Mouse (Mus musculus): Measurements from ENCODE around the gene Fnbp1l. TPM values are rescaled to one million over a fixed set of nuclear protein-coding genes. Genes with fewer than 3 reads are reported as not detected.

Fnbp1l gene
- total and polyA plus RNA-seq, 2 experiments from 2014 or later: 135 to 209 TPM

GRCm38 (mm10) chr3:122517726-122518125 lies 101.8 kb downstream of the Fnbp1l start:
- H3K27ac ChIP-seq (ENCODE audit: low read depth, low read length): peak overlapping the region; percentile 18; the same call in 1 of the 2 replicates
- TF ChIP-seq CTCF (IDR thresholded peaks at IDR 0.05): no peak
- no peak overlapping the region for H3K9ac ChIP-seq (replicated peaks; ENCODE audit: low read length, poor library complexity, severe bottlenecking)
- ATAC-seq (ENCODE audit: low FRiP score) (no peak), DNase-seq (ENCODE audit: low spot score) (peak; percentile 52)
- H3K27me3 ChIP-seq (ENCODE audit: insufficient read depth, low read length): no peaks in the 10 kb centered on the region
- no peak overlapping the region for H3K4me2 ChIP-seq (ENCODE audit: low read depth, low read length, poor library complexity, severe bottlenecking)
- no peaks in the 10 kb centered on the region for H3K9me3 ChIP-seq (ENCODE audit: low read length)
- WGBS: 58% methylated on average over 4 of the region's 4 CpGs
- peaks cover 19% of the 10 kb centered on the region for H3K4me1 ChIP-seq (ENCODE audit: insufficient read depth, low read length)
- no peak overlapping the region for H3K4me3 ChIP-seq (ENCODE audit: low read depth, low read length)
- H3K36me3 ChIP-seq (ENCODE audit: insufficient read depth, low read length): no peaks in the 10 kb centered on the region

GRCm38 (mm10) chr3:122516327-122516695 lies 103.2 kb downstream of the Fnbp1l start:
- no peak for TF ChIP-seq CTCF (IDR thresholded peaks at IDR 0.05)
- Histone ChIP-seq H3K36me3 (ENCODE audit: insufficient read depth, low read length) (no peaks in the 10 kb centered on the region), H3K9ac (replicated peaks; ENCODE audit: low read length, poor library complexity, severe bottlenecking) (no peak overlapping the region), H3K4me1 (ENCODE audit: insufficient read depth, low read length) (peaks cover 19% of the 10 kb centered on the region), H3K4me3 (ENCODE audit: low read depth, low read length) (no peak overlapping the region), H3K27me3 (ENCODE audit: insufficient read depth, low read length) (no peaks in the 10 kb centered on the region), H3K9me3 (ENCODE audit: low read length) (no peaks in the 10 kb centered on the region), H3K27ac (ENCODE audit: low read depth, low read length) (no peak overlapping the region), H3K4me2 (ENCODE audit: low read depth, low read length, poor library complexity, severe bottlenecking) (no peak overlapping the region)
- no peak for ATAC-seq (ENCODE audit: low FRiP score)
- WGBS: 95% methylated on average over 3 of the region's 3 CpGs
- DNase-seq (ENCODE audit: low spot score): no peak

GRCm38 (mm10) chr3:122515568-122516326 lies 103.8 kb downstream of the Fnbp1l start:
- TF ChIP-seq CTCF (IDR thresholded peaks at IDR 0.05): 0 out of 2 replicates have a peak, but pooled peaks have one; percentile 7
- Histone ChIP-seq H3K27ac (ENCODE audit: low read depth, low read length) (no peak overlapping the region), H3K4me2 (ENCODE audit: low read depth, low read length, poor library complexity, severe bottlenecking) (no peak overlapping the region), H3K9ac (replicated peaks; ENCODE audit: low read length, poor library complexity, severe bottlenecking) (no peak overlapping the region), H3K4me3 (ENCODE audit: low read depth, low read length) (no peak overlapping the region), H3K27me3 (ENCODE audit: insufficient read depth, low read length) (no peaks in the 10 kb centered on the region), H3K36me3 (ENCODE audit: insufficient read depth, low read length) (no peaks in the 10 kb centered on the region), H3K9me3 (ENCODE audit: low read length) (no peaks in the 10 kb centered on the region), H3K4me1 (ENCODE audit: insufficient read depth, low read length) (peaks cover 19% of the 10 kb centered on the region)
- DNase-seq (ENCODE audit: low spot score) (no peak), ATAC-seq (ENCODE audit: low FRiP score) (no peak)
- 86% methylated on average over 6 of the region's 6 CpGs for WGBS

GRCm38 (mm10) chr3:122512725-122513375 lies 106.7 kb downstream of the Fnbp1l start:
- Histone ChIP-seq H3K9me3 (ENCODE audit: low read length) (no peaks in the 10 kb centered on the region), H3K4me1 (ENCODE audit: insufficient read depth, low read length) (peaks cover 5% of the 10 kb centered on the region; the same call in 1 of the 2 replicates), H3K9ac (replicated peaks; ENCODE audit: low read length, poor library complexity, severe bottlenecking) (no peak overlapping the region), H3K27ac (ENCODE audit: low read depth, low read length) (no peak overlapping the region), H3K27me3 (ENCODE audit: insufficient read depth, low read length) (no peaks in the 10 kb centered on the region), H3K36me3 (ENCODE audit: insufficient read depth, low read length) (no peaks in the 10 kb centered on the region), H3K4me2 (ENCODE audit: low read depth, low read length, poor library complexity, severe bottlenecking) (no peak overlapping the region), H3K4me3 (ENCODE audit: low read depth, low read length) (no peak overlapping the region)
- ATAC-seq (ENCODE audit: low FRiP score) (no peak), DNase-seq (ENCODE audit: low spot score) (no peak)
- WGBS: 97% methylated on average over 16 of the region's 16 CpGs
- TF ChIP-seq CTCF (IDR thresholded peaks at IDR 0.05): no peak

GRCm38 (mm10) chr3:122511721-122512619 lies 107.5 kb downstream of the Fnbp1l start:
- H3K4me1 ChIP-seq (ENCODE audit: insufficient read depth, low read length): 0 out of 2 replicates have a peak, but pooled peaks cover under 1% of the 10 kb centered on the region
- H3K27me3 ChIP-seq (ENCODE audit: insufficient read depth, low read length): no peaks in the 10 kb centered on the region
- H3K9me3 ChIP-seq (ENCODE audit: low read length): no peaks in the 10 kb centered on the region
- H3K36me3 ChIP-seq (ENCODE audit: insufficient read depth, low read length): no peaks in the 10 kb centered on the region
- H3K4me3 ChIP-seq (ENCODE audit: low read depth, low read length): no peak overlapping the region
- no peak overlapping the region for H3K4me2 ChIP-seq (ENCODE audit: low read depth, low read length, poor library complexity, severe bottlenecking)
- no peak overlapping the region for H3K27ac ChIP-seq (ENCODE audit: low read depth, low read length)
- WGBS: 91% methylated on average over 14 of the region's 14 CpGs
- H3K9ac ChIP-seq (replicated peaks; ENCODE audit: low read length, poor library complexity, severe bottlenecking): no peak overlapping the region
- DNase-seq (ENCODE audit: low spot score): no peak
- no peak for TF ChIP-seq CTCF (IDR thresholded peaks at IDR 0.05)
- ATAC-seq (ENCODE audit: low FRiP score): no peak
